Mouse (Mus musculus): Measurements from ENCODE around the gene Lgmn. TPM values are rescaled to one million over a fixed set of nuclear protein-coding genes. Genes with fewer than 3 reads are reported as not detected.

Gene Lgmn
- total and polyA plus RNA-seq, 3 experiments: 38.5 to 49.9 (median 42.6) TPM

DNA sequence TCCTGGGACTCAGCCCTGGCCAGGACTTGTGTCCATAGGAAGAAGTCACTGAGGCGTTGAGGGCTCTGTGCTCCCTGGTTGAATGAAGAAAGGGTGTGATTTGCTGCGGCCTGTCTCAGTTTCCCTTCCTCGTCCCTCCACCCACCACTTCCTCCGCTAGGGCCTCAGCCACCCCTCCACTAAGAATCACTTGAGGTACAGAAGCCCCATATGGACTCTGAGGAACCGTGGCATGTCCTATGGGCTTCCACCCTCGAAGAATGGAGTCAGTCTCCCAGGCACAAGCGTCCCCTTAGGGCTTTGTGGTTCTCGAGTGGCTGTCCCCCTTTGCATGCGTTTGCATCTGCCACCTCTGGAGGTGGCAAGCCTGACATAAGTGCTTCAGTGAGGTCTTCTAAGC, 56.3 kb downstream of the Lgmn start:
- in situ Hi-C loops (cut with MboI; ENCODE audit: low pct_ligation_motif_present, low pct_unique_long_range_greater_than_20kb, low sequenced_read_pairs) (loop anchor here (5.0 to 10.0 kb wide), 4 partner anchors 48 to 398 kb away; partner anchors contain the start of gene Rin3), dilution Hi-C loops (cut with MboI; ENCODE audit: extremely low pct_ligation_motif_present, extremely low pct_unique_long_range_greater_than_20kb, low sequenced_read_pairs) (no loop called here)
- Histone ChIP-seq H3K9me3 (replicated peaks; ENCODE audit: low read length) (peaks cover 6% of the 10 kb centered on the region), H3K4me3 (replicated peaks in 1 of 3; ENCODE audit: low read depth in 2 of 3, low read length in 2 of 3, poor library complexity in 1 of 3) (no peak overlapping the region), H3K36me3 (replicated peaks in 1 of 2; ENCODE audit: control insufficient read depth in 1 of 2, insufficient read depth in 1 of 2, low read length in 1 of 2) (peaks cover 43 to 76% of the 10 kb centered on the region in 2 experiments), H3K27ac (ENCODE audit: insufficient read depth, low read depth) (no peak overlapping the region), H3K27me3 (replicated peaks) (no peaks in the 10 kb centered on the region), H3K4me2 (ENCODE audit: insufficient read depth, low read depth, poor library complexity, severe bottlenecking) (no peak overlapping the region), H3K9ac (ENCODE audit: insufficient read depth, low read depth) (no peak overlapping the region), H3K4me1 (ENCODE audit: control insufficient read depth in 1 of 2, insufficient read depth in 2 of 2) (peaks cover 26 to 41% of the 10 kb centered on the region in 2 experiments), H3K79me2 (replicated peaks; ENCODE audit: control insufficient read depth, extremely low read depth, insufficient read depth, poor library complexity, severe bottlenecking) (no peaks in the 10 kb centered on the region)
- TF ChIP-seq EP300 (IDR thresholded peaks at IDR 0.05; ENCODE audit: low read length): peak; percentile 71
- peak; percentile 65; the same call in 1 of the 2 replicates for TF ChIP-seq TCF12 (IDR thresholded peaks at IDR 0.05; ENCODE audit: low read depth, low read length)
- TF ChIP-seq MAFK (IDR thresholded peaks at IDR 0.05; ENCODE audit: insufficient replicate concordance, low read length): peak; percentile 74; the same call in 1 of the 2 replicates
- peak; percentile 58 for TF ChIP-seq ETS1 (conservative IDR thresholded peaks at IDR 0.05; ENCODE audit: low read depth, low read length)
- peak; percentile 40; the same call in 1 of the 2 replicates for TF ChIP-seq IRF4 (IDR thresholded peaks at IDR 0.05; ENCODE audit: low read depth, low read length)
- TF ChIP-seq BHLHE40 (IDR thresholded peaks at IDR 0.05; ENCODE audit: low read depth, low read length): peak; percentile 54
- peak; percentile 7; the same call in 1 of the 2 replicates for TF ChIP-seq SMC3 (IDR thresholded peaks at IDR 0.05; ENCODE audit: low read depth, low read length)
- 0 out of 2 replicates have a peak, but pooled peaks have one; percentile 28 for TF ChIP-seq MAZ (IDR thresholded peaks at IDR 0.05; ENCODE audit: low read depth, low read length)
- no peak for TF ChIP-seq MEF2A (IDR thresholded peaks at IDR 0.05; ENCODE audit: borderline replicate concordance, low read depth, low read length)
- TF ChIP-seq USF2 (conservative IDR thresholded peaks at IDR 0.05; ENCODE audit: low read depth, low read length): no peak
- TF ChIP-seq CHD2 (IDR thresholded peaks at IDR 0.05; ENCODE audit: low read length): no peak
- peak; percentile 86 for DNase-seq (ENCODE audit: extremely low read depth)

DNA sequence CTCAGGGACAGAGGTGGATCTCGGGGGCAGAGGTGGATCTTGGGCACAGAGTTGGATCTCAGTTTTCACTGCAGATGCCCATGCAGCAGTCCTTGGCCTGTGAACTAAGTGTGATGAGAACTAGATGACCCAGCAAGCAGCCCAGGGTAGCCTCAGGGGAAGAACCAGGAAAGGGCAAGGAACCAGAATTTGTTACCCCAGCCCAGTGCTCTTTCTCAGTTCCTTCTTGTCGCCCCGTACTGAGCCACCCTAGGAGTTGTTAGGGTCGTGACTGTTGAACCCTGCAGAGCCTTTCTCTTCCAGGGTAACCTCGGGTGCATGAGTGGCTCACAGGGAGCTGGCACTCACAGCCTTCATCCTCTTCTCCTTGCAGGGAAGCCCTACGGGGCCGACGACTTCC, 57.4 kb downstream of the Lgmn start:
- no peaks in the 10 kb centered on the region for H3K27me3 ChIP-seq (replicated peaks)
- no peak overlapping the region for H3K4me2 ChIP-seq (ENCODE audit: insufficient read depth, low read depth, poor library complexity, severe bottlenecking)
- peak overlapping the region; percentile 9; the same call in 1 of the 2 replicates for H3K27ac ChIP-seq (ENCODE audit: insufficient read depth, low read depth)
- peaks cover 26 to 41% of the 10 kb centered on the region in 2 experiments for H3K4me1 ChIP-seq (ENCODE audit: control insufficient read depth in 1 of 2, insufficient read depth in 2 of 2)
- DNase-seq (ENCODE audit: extremely low read depth): no peak
- H3K9me3 ChIP-seq (replicated peaks; ENCODE audit: low read length): peaks cover 6% of the 10 kb centered on the region
- dilution Hi-C loops (cut with MboI; ENCODE audit: extremely low pct_ligation_motif_present, extremely low pct_unique_long_range_greater_than_20kb, low sequenced_read_pairs): no loop called here
- in situ Hi-C loops (cut with MboI; ENCODE audit: low pct_ligation_motif_present, low pct_unique_long_range_greater_than_20kb, low sequenced_read_pairs): loop anchor here (5.0 to 10.0 kb wide), 4 partner anchors 47 to 397 kb away; partner anchors contain the start of gene Rin3
- H3K4me3 ChIP-seq (replicated peaks in 1 of 3; ENCODE audit: low read depth in 2 of 3, low read length in 2 of 3, poor library complexity in 1 of 3): no peak overlapping the region
- no peak overlapping the region for H3K9ac ChIP-seq (ENCODE audit: insufficient read depth, low read depth)
- no peak for TF ChIP-seq ETS1 (conservative IDR thresholded peaks at IDR 0.05; ENCODE audit: low read depth, low read length)
- TF ChIP-seq IRF4 (IDR thresholded peaks at IDR 0.05; ENCODE audit: low read depth, low read length): peak; percentile 68; the same call in 1 of the 2 replicates
- H3K36me3 ChIP-seq (replicated peaks in 1 of 2; ENCODE audit: control insufficient read depth in 1 of 2, insufficient read depth in 1 of 2, low read length in 1 of 2): peaks cover 43 to 73% of the 10 kb centered on the region in 2 experiments
- H3K79me2 ChIP-seq (replicated peaks; ENCODE audit: control insufficient read depth, extremely low read depth, insufficient read depth, poor library complexity, severe bottlenecking): no peaks in the 10 kb centered on the region

DNA sequence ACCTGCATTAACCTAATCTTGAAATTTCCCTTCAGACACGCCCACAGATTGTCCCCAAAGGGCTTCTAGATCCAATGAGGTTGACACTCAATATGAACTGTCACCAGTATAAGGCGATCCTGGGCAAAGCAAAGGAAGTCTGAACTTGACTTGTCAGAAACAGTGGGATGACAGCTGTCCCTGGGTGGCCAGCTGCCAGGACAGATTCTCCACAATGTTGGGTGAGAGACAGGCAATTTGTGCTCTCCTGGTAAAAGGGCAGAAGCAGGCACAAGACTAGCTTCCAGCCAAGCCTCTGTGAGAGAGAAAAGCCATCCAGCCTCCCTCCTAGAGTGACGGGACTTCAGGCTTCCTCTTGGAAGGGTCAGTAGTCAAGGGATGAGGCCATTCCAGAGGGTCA, 67.3 kb downstream of the Lgmn start:
- H3K27ac ChIP-seq (ENCODE audit: insufficient read depth, low read depth): no peak overlapping the region
- in situ Hi-C loops (cut with MboI; ENCODE audit: low pct_ligation_motif_present, low pct_unique_long_range_greater_than_20kb, low sequenced_read_pairs): no loop called here
- no peak for DNase-seq (ENCODE audit: extremely low read depth)
- dilution Hi-C loops (cut with MboI; ENCODE audit: extremely low pct_ligation_motif_present, extremely low pct_unique_long_range_greater_than_20kb, low sequenced_read_pairs): no loop called here
- H3K9me3 ChIP-seq (replicated peaks; ENCODE audit: low read length): no peaks in the 10 kb centered on the region
- no peak overlapping the region for H3K4me3 ChIP-seq (replicated peaks in 1 of 3; ENCODE audit: low read depth in 2 of 3, low read length in 2 of 3, poor library complexity in 1 of 3)
- no peak overlapping the region for H3K4me2 ChIP-seq (ENCODE audit: insufficient read depth, low read depth, poor library complexity, severe bottlenecking)
- H3K9ac ChIP-seq (ENCODE audit: insufficient read depth, low read depth): no peak overlapping the region
- TF ChIP-seq PAX5 (IDR thresholded peaks at IDR 0.05; ENCODE audit: low read length) (no peak), UBTF (IDR thresholded peaks at IDR 0.05; ENCODE audit: low read depth, low read length) (no peak), IRF4 (IDR thresholded peaks at IDR 0.05; ENCODE audit: low read depth, low read length) (no peak), GABPA (IDR thresholded peaks at IDR 0.05; ENCODE audit: insufficient replicate concordance, low read depth, low read length) (no peak), POLR2A (IDR thresholded peaks at IDR 0.05; ENCODE audit: low read depth, low read length) (no peak), EP300 (IDR thresholded peaks at IDR 0.05; ENCODE audit: low read length) (no peak), ZKSCAN1 (IDR thresholded peaks at IDR 0.05; ENCODE audit: borderline replicate concordance, low read depth, low read length) (no peak)
- H3K79me2 ChIP-seq (replicated peaks; ENCODE audit: control insufficient read depth, extremely low read depth, insufficient read depth, poor library complexity, severe bottlenecking): no peaks in the 10 kb centered on the region
- H3K36me3 ChIP-seq (replicated peaks in 1 of 2; ENCODE audit: control insufficient read depth in 1 of 2, insufficient read depth in 1 of 2, low read length in 1 of 2): peaks cover 35 to 72% of the 10 kb centered on the region in 2 experiments
- no peaks in the 10 kb centered on the region for H3K27me3 ChIP-seq (replicated peaks)
- peaks cover 25 to 48% of the 10 kb centered on the region in 2 experiments for H3K4me1 ChIP-seq (ENCODE audit: control insufficient read depth in 1 of 2, insufficient read depth in 2 of 2)

Measured in CH12.LX (cell line).